ENCODE assay signal across 10 mouse cellular contexts in the genomic region with DNA sequence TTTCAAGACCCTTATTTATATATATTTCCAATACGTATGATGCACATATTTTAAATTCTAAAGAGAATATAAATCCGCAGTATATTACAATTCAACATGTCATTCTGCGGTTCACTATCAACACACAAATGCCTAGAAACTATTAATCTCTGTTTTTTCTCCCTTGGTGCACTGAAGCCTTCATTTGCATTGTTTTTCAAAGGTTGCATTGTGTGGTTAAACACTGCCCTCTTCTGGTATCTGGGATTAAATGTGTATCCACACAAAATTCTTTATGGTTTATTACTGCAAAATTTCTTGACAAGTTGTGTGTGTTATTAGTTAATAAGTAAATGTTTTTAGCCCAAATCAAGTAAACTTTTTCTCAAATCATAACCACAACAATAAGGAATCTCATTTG. TPM values are rescaled to one million over a fixed set of nuclear protein-coding genes. Genes with fewer than 3 reads are reported as not detected.
DNase-seq lines count a peak whose midpoint lies in the region; ATAC-seq lines count a peak whose summit lies in the region.
"Had no signal": no experiment of that assay in that cellular context is flagged by ENCODE, and none has a peak within 500 bp of the region (broad histone marks: within the 10 kb centered on the region; RNA-seq: fewer than 3 reads in every experiment).

No protein-coding gene starts in this region.

- ATAC-seq in inflammation-experienced regulatory T-cells, adult 6 months, result no peak
- ATAC-seq in midbrain, embryonic 15.5 days (replicated peaks), result no peak

- H3K4me2 ChIP-seq in midbrain, embryonic 15.5 days, result no peak overlapping the region

- H3K36me3 ChIP-seq in midbrain, embryonic 15.5 days (replicated peaks), result no peaks in the 10 kb centered on the region

- WGBS in midbrain, embryonic 15.5 days, result 29% methylated on average over 3 of the region's 3 CpGs

- DNase-seq in cerebellum, adult 9-10 months, result peak; percentile 64
- no peak for DNase-seq in cerebellum, adult 11 months
- DNase-seq in left cerebral cortex, postnatal 14 days (ENCODE audit: low spot score in 2 of 2), result peak; percentile 52 to 62
- DNase-seq in left cerebral cortex, postnatal 4 days, result no peak
- DNase-seq in MEL-GATA-1-ER (ENCODE audit: extremely low read depth, low read depth), result peak; percentile 57
- DNase-seq in hindlimb bud, embryonic 11.5 days (ENCODE audit: extremely low spot score, low read depth, low spot score), result peak; percentile 70

- no peaks in the 10 kb centered on the region for H3K9me3 ChIP-seq in midbrain, embryonic 15.5 days

- no peak overlapping the region for H3K4me3 ChIP-seq in midbrain, embryonic 15.5 days

- no peak overlapping the region for H3K27ac ChIP-seq in midbrain, embryonic 15.5 days

- intact Hi-C loops in left cerebral cortex, postnatal 14 days (cut with DNase I), result loop anchor here (2.0 to 5.0 kb wide), 2 partner anchors 880 to 1406 kb away; no protein-coding TSS in a partner anchor
- intact Hi-C loops in left cerebral cortex, postnatal 4 days (cut with DNase I), result loop anchor here (5.0 to 10.0 kb wide), 2 partner anchors 878 to 1406 kb away; no protein-coding TSS in a partner anchor

- peaks cover 16% of the 10 kb centered on the region for H3K4me1 ChIP-seq in midbrain, embryonic 15.5 days

- H3K27me3 ChIP-seq in midbrain, embryonic 15.5 days (replicated peaks), result no peaks in the 10 kb centered on the region

- no peak overlapping the region for H3K9ac ChIP-seq in midbrain, embryonic 15.5 days

RNA-seq across cellular contexts. Expression of a gene that starts 1.9 kb away (rescaled TPM):
- total RNA-seq in left cerebral cortex, postnatal 14 days (2021), result 10 to 100 TPM; 10.1 to 12.5 TPM
- total RNA-seq in left cerebral cortex, postnatal 4 days (2021), result 10 to 100 TPM; 11.6 to 12.8 TPM
- 100 to 1,000 TPM in 1 of 3 experiments, 10 to 100 TPM in 2; 27.1 to 108 (median 32.2) TPM for polyA plus RNA-seq in inflammation-experienced regulatory T-cells, adult 6 months (2017; shearing (Covaris generic))
- polyA plus RNA-seq in midbrain, embryonic 15.5 days (2015; fragmentation: Nextera tagmentation; extraction: Ambion mirVana), result 14.0 and 17.6 TPM in 2 replicates

RNA-seq across cellular contexts. Expression of a gene that starts 26.7 kb away (rescaled TPM):
- total RNA-seq in left cerebral cortex, postnatal 14 days (2021), result not detected
- not detected for total RNA-seq in left cerebral cortex, postnatal 4 days (2021)
- under 1 TPM in 1 of 3 experiments, not detected in 2; 0.16 TPM for polyA plus RNA-seq in inflammation-experienced regulatory T-cells, adult 6 months (2017; shearing (Covaris generic))
- polyA plus RNA-seq in midbrain, embryonic 15.5 days (2015; fragmentation: Nextera tagmentation; extraction: Ambion mirVana), result not detected in 2 replicates
- total RNA-seq: adrenal gland, adult 18-20 months; hematopoietic stem cell, adult 5-6 weeks had no signal

Comparison
In these comparisons a context has a peak if more than half of its experiments do, and no peak if none do; other contexts are left out.
1. DNase-seq: peak in cerebellum, adult 9-10 months (single experiment), left cerebral cortex, postnatal 14 days (2 of 2), MEL-GATA-1-ER (single experiment) and hindlimb bud, embryonic 11.5 days (single experiment); none in cerebellum, adult 11 months (single experiment) and left cerebral cortex, postnatal 4 days (single experiment).